Mouse (Mus musculus) kidney, adult 2 months (tissue): ENCODE results near the gene Olfr165.

Experiments used
- CTCF ChIP-seq: fragments of 200-500 bp; conservative IDR thresholded peaks from 2 replicates; pipeline ENCODE4 v1.5.1; 2011; ENCODE audit warnings: low read depth, mild to moderate bottlenecking, control low read depth, low read length, moderate library complexity, mixed read lengths; ENCODE audit not compliant: insufficient read depth, insufficient read length
- POLR2A ChIP-seq: fragments of 200-500 bp; IDR thresholded peaks from one replicate; pipeline ENCODE4 v1.6.1; 2011; ENCODE audit warnings: low read depth, low read length, control low read depth

DNA sequence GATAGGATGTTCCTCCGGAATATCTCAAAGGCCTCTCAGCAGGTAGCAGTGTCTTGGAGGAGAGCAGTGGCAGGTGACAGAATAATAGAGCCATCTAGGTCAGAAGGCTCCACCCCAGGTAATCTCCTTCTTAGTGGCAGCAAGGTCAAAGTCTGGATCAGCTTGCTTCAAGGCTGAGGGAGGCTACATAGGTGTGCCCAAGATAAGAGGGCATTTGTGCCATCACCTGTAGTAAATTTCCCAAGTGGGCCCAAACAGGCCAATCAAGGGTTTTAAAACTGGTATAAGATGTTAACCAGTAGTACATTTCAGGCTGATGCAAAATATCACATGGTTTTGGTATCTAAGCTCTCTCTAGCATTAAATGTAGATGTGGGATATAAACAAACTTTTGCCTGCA lies 41.4 kb upstream of the Olfr165 start:
- no peak for TF ChIP-seq POLR2A
- no peak for TF ChIP-seq CTCF
